Mouse (Mus musculus): Measurements from ENCODE around the gene Gm45234.

The Gm45234 gene

GRCm38 (mm10) chr6:124740211-124740887 is 15.5 kb downstream of the Gm45234 start:
- DNase-seq (ENCODE audit: low read depth, low spot score) = no peak

- DNase-seq (ENCODE audit: low read depth, low spot score) = no peak
Measured at GRCm38 (mm10) chr6:124739231-124739796, 16.5 kb downstream of the Gm45234 start.

GRCm38 (mm10) chr6:124738511-124739023 is 17.3 kb downstream of the Gm45234 start, which contains the start of gene Ptpn6:
Ptpn6 (minus strand) TSS chr6:124738714.
- DNase-seq (ENCODE audit: low read depth, low spot score) = no peak

GRCm38 (mm10) chr6:124737040-124737439 is 18.8 kb downstream of the Gm45234 start:
- no peak for DNase-seq (ENCODE audit: low read depth, low spot score)

- DNase-seq (ENCODE audit: low read depth, low spot score) = no peak
Measured at GRCm38 (mm10) chr6:124734417-124734816, 21.4 kb downstream of the Gm45234 start.

- no peak for DNase-seq (ENCODE audit: low read depth, low spot score)
Measured at GRCm38 (mm10) chr6:124732476-124733370, 23.1 kb downstream of the Gm45234 start.

- no peak for DNase-seq (ENCODE audit: low read depth, low spot score)
Measured at GRCm38 (mm10) chr6:124731038-124731437, 24.8 kb downstream of the Gm45234 start.

- no peak for DNase-seq (ENCODE audit: low read depth, low spot score)
Measured at GRCm38 (mm10) chr6:124729850-124730705, 25.7 kb downstream of the Gm45234 start.

- no peak for DNase-seq (ENCODE audit: low read depth, low spot score)
Measured at GRCm38 (mm10) chr6:124728621-124729020, 27.2 kb downstream of the Gm45234 start.

GRCm38 (mm10) chr6:124724472-124724871 is 31.3 kb downstream of the Gm45234 start:
- DNase-seq (ENCODE audit: low read depth, low spot score) = no peak

- no peak for DNase-seq (ENCODE audit: low read depth, low spot score)
Measured at GRCm38 (mm10) chr6:124723541-124723940, 32.3 kb downstream of the Gm45234 start.

- DNase-seq (ENCODE audit: low read depth, low spot score) = no peak
Measured at GRCm38 (mm10) chr6:124722876-124723473, 32.8 kb downstream of the Gm45234 start.

- no peak for DNase-seq (ENCODE audit: low read depth, low spot score)
Measured at GRCm38 (mm10) chr6:124720904-124721303, 34.9 kb downstream of the Gm45234 start.

GRCm38 (mm10) chr6:124719354-124719978 is 36.4 kb downstream of the Gm45234 start:
- DNase-seq (ENCODE audit: low read depth, low spot score) = no peak

GRCm38 (mm10) chr6:124718703-124719102 is 37.1 kb downstream of the Gm45234 start:
- DNase-seq (ENCODE audit: low read depth, low spot score) = no peak

GRCm38 (mm10) chr6:124717968-124718367 is 37.9 kb downstream of the Gm45234 start:
- DNase-seq (ENCODE audit: low read depth, low spot score) = no peak

GRCm38 (mm10) chr6:124716864-124717490 is 38.8 kb downstream of the Gm45234 start:
- DNase-seq (ENCODE audit: low read depth, low spot score) = no peak

- no peak for DNase-seq (ENCODE audit: low read depth, low spot score)
Measured at GRCm38 (mm10) chr6:124712918-124713317, 42.9 kb downstream of the Gm45234 start.

- DNase-seq (ENCODE audit: low read depth, low spot score) = peak; percentile 96
Measured at GRCm38 (mm10) chr6:124711824-124712782, 43.7 kb downstream of the Gm45234 start, which contains the start of the genes Emg1 and Phb2. Emg1 (minus strand) TSS chr6:124712178. Phb2 (plus strand) TSS chr6:124712336.
